Mouse (Mus musculus) lung, embryonic 14.5 days (tissue): ENCODE measurements at regions not wholly inside any gene's neighbourhood (a gene's known extent, or its start where the extent isn't known, plus 50 kb on each side); places are given as distances from the start of the nearest gene placed in this dataset.

ENCODE experiments used
- ATAC-seq: fragments of 200-750 bp; cut with Nextera tagmentation; 2 replicates; pipeline ENCODE4 v1.8.0; 2017; ENCODE audit warnings: mild to moderate bottlenecking, moderate TSS enrichment, moderate library complexity; ENCODE audit not compliant: insufficient read depth
- DNase-seq: peaks from one replicate; pipeline ENCODE4 v3.0.0-alpha.2; 2015
- H3K27ac ChIP-seq: fragments of 300-500 bp; sonication (generic); 2 replicates; pipeline ENCODE4 v1.5.1; 2014; ENCODE audit warnings: low read depth, mild to moderate bottlenecking, moderate library complexity
- H3K27me3 ChIP-seq: fragments of 300-500 bp; sonication (generic); 2 replicates; pipeline ENCODE4 v1.6.1; 2014; ENCODE audit warnings: low read length, control low read depth; ENCODE audit not compliant: insufficient read depth
- H3K36me3 ChIP-seq: fragments of 300-500 bp; sonication (generic); 2 replicates; pipeline ENCODE4 v1.6.1; 2014; ENCODE audit warnings: control low read depth; ENCODE audit not compliant: insufficient read depth
- H3K4me1 ChIP-seq: fragments of 300-500 bp; sonication (generic); 2 replicates; pipeline ENCODE4 v1.6.1; 2014; ENCODE audit warnings: antibody characterized with exemption, control low read depth; ENCODE audit not compliant: insufficient read depth
- H3K4me2 ChIP-seq: fragments of 300-500 bp; sonication (generic); 2 replicates; pipeline ENCODE4 v1.6.1; 2014; ENCODE audit warnings: mild to moderate bottlenecking
- H3K4me3 ChIP-seq: fragments of 300-500 bp; sonication (generic); 2 replicates; pipeline ENCODE4 v1.5.1; 2014; ENCODE audit warnings: low read depth, low read length
- H3K9ac ChIP-seq: fragments of 300-500 bp; sonication (generic); 2 replicates; pipeline ENCODE4 v1.6.1; 2014
- H3K9me3 ChIP-seq: fragments of 300-500 bp; sonication (generic); 2 replicates; pipeline ENCODE4 v1.6.1; 2016; ENCODE audit warnings: low read depth, low read length, control low read depth
- CTCF ChIP-seq: IDR thresholded peaks from 2 replicates; pipeline ENCODE4 v1.5.1; 2016; ENCODE audit warnings: antibody characterized with exemption, low read depth
- WGBS: fragments of 180-500 bp; shearing (Covaris S2); extraction: QIAGEN DNeasy Blood & Tissue Kit; methylation state at CpG from one replicate; pipeline ENCODE4 v1.1.7; 2014; 5-methylcytosine and 5-hydroxymethylcytosine counted together

DNA sequence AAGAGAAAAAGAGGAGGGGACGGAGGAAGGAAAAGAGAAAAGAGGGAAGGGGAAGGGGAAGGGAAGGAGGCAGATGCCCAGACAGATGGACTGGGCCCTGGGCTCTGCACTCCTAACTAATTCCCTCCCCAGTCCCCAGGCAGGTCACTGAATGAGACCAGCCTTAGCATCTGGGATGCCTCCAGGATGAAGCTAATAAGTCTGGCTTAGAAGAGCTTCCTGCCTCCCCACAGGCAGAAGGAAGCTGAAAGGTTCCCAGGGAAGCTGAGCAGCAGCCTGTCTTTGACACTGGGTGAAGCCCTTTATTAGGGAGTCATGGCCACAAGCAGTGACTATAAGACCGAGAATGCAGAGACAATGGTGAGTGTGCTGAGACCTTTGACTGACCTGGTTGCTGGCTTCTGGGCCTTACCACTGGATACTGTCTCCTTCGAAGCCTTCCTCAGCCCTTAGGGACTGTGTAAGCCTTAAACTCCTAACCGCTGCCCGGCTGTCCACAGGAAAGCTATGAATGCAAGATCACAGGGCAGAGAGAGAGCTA is 76.7 kb upstream of the Bod1 start:
- Histone ChIP-seq H3K27ac (no peak overlapping the region), H3K4me2 (no peak overlapping the region), H3K4me3 (no peak overlapping the region), H3K9me3 (no peaks in the 10 kb centered on the region), H3K9ac (no peak overlapping the region), H3K27me3 (no peaks in the 10 kb centered on the region), H3K36me3 (no peaks in the 10 kb centered on the region), H3K4me1 (no peaks in the 10 kb centered on the region)
- DNase-seq (no peak), ATAC-seq (no peak)
- WGBS = 73% methylated on average over 5 of the region's 5 CpGs
- no peak for TF ChIP-seq CTCF

DNA sequence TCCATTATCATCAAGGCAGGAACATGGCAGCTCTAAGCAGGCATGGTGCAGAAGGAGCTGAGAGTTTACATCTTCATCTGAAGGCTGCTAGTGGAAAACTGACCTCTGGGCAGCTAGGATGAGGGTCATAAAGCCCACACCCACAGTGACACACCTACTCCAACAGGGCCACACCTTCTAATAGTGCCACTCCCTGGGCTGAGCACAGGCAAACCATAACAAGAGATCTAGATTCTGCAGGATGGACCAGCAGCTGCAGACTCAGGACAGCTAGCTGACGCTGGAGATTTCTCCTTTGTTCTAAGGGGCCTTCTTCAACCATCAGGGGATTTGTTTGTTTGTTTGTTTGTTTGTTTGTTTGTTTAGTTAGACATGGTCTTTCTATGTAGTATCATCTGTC is 79.6 kb upstream of the Bod1 start:
- no peaks in the 10 kb centered on the region for H3K9me3 ChIP-seq
- no peak for DNase-seq
- no peak for TF ChIP-seq CTCF
- 86% methylated on average over 1 of the region's 1 CpGs for WGBS
- H3K9ac ChIP-seq = no peak overlapping the region
- no peaks in the 10 kb centered on the region for H3K36me3 ChIP-seq
- H3K4me3 ChIP-seq = no peak overlapping the region
- no peak for ATAC-seq
- no peaks in the 10 kb centered on the region for H3K4me1 ChIP-seq
- no peak overlapping the region for H3K4me2 ChIP-seq
- H3K27me3 ChIP-seq = no peaks in the 10 kb centered on the region
- no peak overlapping the region for H3K27ac ChIP-seq

DNA sequence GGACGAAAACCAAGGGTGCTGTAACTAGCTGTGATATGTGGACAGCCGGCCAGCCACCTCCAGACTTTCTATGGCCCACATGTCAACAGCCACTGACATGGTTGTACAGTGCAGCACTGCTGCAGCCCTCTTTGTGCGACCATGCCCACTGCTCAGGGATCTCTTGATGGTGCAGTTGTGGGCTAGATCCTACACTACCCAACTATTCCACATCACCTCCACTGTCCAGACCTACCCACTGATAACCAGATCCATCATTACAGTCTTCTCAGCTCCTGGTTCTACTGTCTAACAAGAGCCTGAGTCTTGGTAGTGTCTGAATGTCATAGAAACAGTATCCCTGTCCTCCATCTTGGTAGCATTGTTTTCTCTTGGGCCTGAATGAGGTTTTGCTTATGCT is 81.5 kb upstream of the Bod1 start:
- no peaks in the 10 kb centered on the region for H3K36me3 ChIP-seq
- no peak overlapping the region for H3K9ac ChIP-seq
- no peak overlapping the region for H3K4me3 ChIP-seq
- ATAC-seq (no peak), DNase-seq (no peak)
- no peak for TF ChIP-seq CTCF
- WGBS = 81% methylated on average over 3 of the region's 3 CpGs
- no peaks in the 10 kb centered on the region for H3K27me3 ChIP-seq
- no peak overlapping the region for H3K27ac ChIP-seq
- no peaks in the 10 kb centered on the region for H3K9me3 ChIP-seq
- H3K4me1 ChIP-seq = no peaks in the 10 kb centered on the region
- H3K4me2 ChIP-seq = no peak overlapping the region

DNA sequence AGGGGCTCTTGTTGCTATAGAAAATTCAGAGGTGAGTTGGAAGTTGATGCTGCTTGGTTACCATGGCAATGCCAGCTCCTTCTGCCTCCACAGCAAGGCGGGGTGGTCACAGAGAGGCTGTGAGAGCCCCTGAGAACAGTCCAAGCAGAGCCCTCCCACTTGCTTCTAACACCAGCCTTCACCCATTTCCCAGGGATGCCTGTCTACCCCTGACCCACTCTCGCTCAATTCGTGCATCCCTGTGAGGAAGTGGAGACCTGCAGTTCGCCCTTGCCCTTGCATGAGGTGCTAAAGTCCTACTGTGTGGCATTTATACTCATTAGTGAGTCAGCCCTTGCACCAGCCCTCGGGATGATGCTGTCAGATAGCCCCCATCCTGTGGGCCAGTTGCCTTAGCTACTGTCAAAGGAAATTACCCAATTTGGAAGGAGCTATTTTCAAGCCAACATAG is 82.1 kb upstream of the Bod1 start:
- 32% methylated on average over 5 of the region's 5 CpGs for WGBS

DNA sequence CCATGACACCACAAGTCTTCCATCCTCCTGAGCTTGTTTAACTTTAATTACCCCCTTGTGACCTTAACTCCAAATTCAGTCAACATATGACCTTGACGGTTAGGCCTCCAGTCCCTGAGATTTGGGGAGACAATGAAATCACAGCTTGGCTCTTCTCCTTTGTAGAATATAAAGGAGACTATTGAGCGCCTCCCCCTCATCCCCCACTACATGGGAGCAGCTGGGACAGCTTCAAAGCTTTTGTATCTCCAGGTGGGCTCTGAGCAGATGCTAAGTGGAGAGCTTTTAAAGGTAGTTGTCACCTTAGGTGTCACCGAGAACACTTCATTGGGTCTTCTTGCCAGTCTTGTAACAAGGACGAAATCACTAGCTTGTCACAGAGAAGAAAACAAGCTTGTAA is 82.7 kb upstream of the Bod1 start:
- H3K4me1 ChIP-seq = no peaks in the 10 kb centered on the region
- TF ChIP-seq CTCF = no peak
- no peak overlapping the region for H3K9ac ChIP-seq
- H3K27ac ChIP-seq = no peak overlapping the region
- no peaks in the 10 kb centered on the region for H3K9me3 ChIP-seq
- no peaks in the 10 kb centered on the region for H3K27me3 ChIP-seq
- H3K36me3 ChIP-seq = no peaks in the 10 kb centered on the region
- no peak for ATAC-seq
- 49% methylated on average over 4 of the region's 4 CpGs for WGBS
- H3K4me2 ChIP-seq = no peak overlapping the region
- no peak for DNase-seq
- no peak overlapping the region for H3K4me3 ChIP-seq

More for the DNA sequence above, 82.1 kb upstream of the Bod1 start:
- H3K36me3 ChIP-seq = no peaks in the 10 kb centered on the region
- no peak for ATAC-seq
- H3K4me2 ChIP-seq = no peak overlapping the region
- H3K27ac ChIP-seq = no peak overlapping the region
- no peaks in the 10 kb centered on the region for H3K4me1 ChIP-seq
- H3K9me3 ChIP-seq = no peaks in the 10 kb centered on the region
- no peak for TF ChIP-seq CTCF
- H3K9ac ChIP-seq = no peak overlapping the region
- no peak for DNase-seq
- H3K27me3 ChIP-seq = no peaks in the 10 kb centered on the region
- no peak overlapping the region for H3K4me3 ChIP-seq

DNA sequence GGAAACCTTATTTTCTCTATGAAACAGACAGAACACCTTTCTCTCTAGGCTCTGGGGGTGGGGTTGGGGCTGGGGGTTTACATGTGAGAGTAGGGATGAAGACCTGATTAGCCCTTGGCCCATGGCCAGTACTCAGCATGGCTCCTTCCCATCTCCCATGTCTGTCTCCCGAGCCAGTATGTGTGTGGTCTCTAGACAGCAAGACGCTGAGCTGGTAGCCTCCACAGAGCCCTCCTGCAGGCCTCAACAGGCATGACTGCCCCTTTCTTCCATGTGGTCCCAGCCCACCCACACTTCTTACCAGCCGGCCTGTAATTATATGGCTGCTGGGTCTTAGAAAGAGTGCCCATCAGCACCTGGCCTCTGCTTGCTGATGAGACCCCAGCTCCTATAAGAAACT is 84.2 kb upstream of the Bod1 start:
- H3K9ac ChIP-seq = no peak overlapping the region
- no peak overlapping the region for H3K27ac ChIP-seq
- WGBS = 46% methylated on average over 3 of the region's 3 CpGs
- TF ChIP-seq CTCF = no peak
- H3K4me3 ChIP-seq = no peak overlapping the region
- no peak; the same call in 1 of the 2 replicates for ATAC-seq
- no peaks in the 10 kb centered on the region for H3K36me3 ChIP-seq
- no peaks in the 10 kb centered on the region for H3K27me3 ChIP-seq
- no peak for DNase-seq
- no peak overlapping the region for H3K4me2 ChIP-seq
- no peaks in the 10 kb centered on the region for H3K4me1 ChIP-seq
- no peaks in the 10 kb centered on the region for H3K9me3 ChIP-seq

DNA sequence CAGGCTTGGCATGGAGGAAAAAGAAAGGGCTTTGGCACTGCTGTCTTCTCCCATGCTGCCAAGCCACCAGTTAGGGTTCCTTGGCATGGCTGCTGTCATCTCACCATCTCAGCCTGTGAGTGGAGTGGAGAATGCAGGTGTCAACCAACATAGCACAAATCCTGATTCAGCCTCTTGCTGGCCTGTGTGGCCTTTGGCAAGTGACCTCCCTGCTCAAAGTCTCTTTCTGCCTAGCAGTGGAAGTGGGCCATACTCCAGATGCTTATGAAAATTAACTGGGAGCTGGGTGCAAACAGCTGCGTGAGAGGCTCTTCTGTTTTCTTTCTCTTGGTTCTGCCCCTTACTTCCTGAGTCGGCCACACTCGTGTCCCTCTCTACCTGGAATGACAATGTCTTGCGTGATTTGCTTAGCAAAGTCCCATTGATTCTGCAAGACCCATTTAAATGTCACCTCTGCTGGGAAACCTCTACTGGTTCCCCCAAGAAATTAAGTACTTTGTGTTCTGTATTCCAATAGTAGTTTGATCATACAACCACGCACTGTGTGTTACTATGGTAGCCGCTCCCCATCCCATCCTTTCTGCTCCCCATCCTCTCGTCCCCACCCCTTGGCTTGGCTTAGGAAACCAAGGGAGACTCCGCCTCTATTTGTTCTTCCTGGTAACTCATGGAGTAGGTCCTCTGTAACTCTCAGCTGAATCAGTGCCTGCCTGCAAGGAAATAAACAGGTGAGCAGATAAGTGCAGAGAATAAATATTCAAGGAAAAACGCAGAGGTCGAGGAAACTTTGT is 84.9 kb upstream of the Bod1 start:
- Histone ChIP-seq H3K9me3 (no peaks in the 10 kb centered on the region), H3K4me2 (no peak overlapping the region), H3K27ac (no peak overlapping the region), H3K4me3 (no peak overlapping the region), H3K4me1 (no peaks in the 10 kb centered on the region), H3K36me3 (no peaks in the 10 kb centered on the region), H3K9ac (no peak overlapping the region), H3K27me3 (no peaks in the 10 kb centered on the region)
- WGBS = 75% methylated on average over 10 of the region's 10 CpGs
- DNase-seq (no peak), ATAC-seq (no peak)
- no peak for TF ChIP-seq CTCF
